Mouse (Mus musculus) bone marrow macrophage, adult 2 months (primary cell): Measurements from ENCODE around the gene Tln2.

ENCODE experiments used
- CTCF ChIP-seq: IDR thresholded peaks from 2 replicates; pipeline ENCODE4 v1.5.1; 2012; ENCODE audit warnings: low read depth, mild to moderate bottlenecking, low read length, moderate library complexity
- POLR2A ChIP-seq: IDR thresholded peaks from 2 replicates; pipeline ENCODE4 v1.6.1; 2012; ENCODE audit warnings: mild to moderate bottlenecking, low read depth, low read length, borderline replicate concordance

- TF ChIP-seq CTCF (no peak), POLR2A (no peak)
Observed at GRCm38 (mm10) chr9:67354356-67354755, 205.1 kb downstream of the Tln2 start.
